Mouse (Mus musculus): Measurements from ENCODE around the gene Arsb. TPM values are rescaled to one million over a fixed set of nuclear protein-coding genes. Genes with fewer than 3 reads are reported as not detected.

Arsb gene
- polyA plus RNA-seq, 1 experiment from 2014 or later = 6.8 TPM

DNA sequence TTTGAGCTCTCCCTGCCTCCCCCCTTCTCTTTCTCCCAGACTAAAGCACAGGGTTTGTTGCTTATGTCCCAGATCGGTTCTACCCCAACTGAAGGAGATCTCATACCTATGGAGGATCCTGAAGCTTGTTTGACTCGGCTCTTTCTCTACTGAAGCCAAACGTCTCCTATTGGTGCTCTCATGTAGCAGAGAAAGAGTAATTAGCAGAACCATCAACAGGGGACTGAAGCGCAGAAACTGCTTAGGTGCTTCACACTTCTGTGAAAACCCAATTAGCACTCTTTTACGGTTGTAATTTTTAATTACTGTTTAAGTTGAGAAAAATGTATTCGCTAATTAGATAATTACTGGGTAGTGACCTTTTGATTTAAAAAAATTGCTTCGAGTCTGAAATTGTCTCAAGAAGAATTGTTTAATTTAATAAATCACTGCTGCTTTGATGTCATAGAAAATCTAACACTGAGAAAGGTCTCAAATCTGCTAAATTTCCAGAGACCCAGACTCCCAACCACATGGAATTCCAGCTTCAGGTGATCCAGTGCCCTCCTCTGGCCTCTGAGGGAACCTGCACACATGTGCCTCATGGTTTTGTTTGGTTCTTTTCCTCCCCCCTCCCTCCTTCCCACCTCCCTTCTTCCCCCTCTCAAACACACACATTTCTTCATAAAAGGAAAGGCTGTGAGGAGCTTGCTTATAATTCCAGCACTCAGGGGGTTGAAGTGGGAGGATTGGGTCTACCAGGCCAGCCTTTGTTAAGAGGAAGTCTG, 54.5 kb downstream of the Arsb start:
- Histone ChIP-seq H3K9ac (ENCODE audit: low read length) (no peak overlapping the region), H3K4me3 (ENCODE audit: low read depth, low read length) (no peak overlapping the region), H3K4me2 (ENCODE audit: low read depth, low read length, severe bottlenecking) (no peak overlapping the region), H3K27me3 (ENCODE audit: control insufficient read depth, insufficient read depth, low read length) (no peaks in the 10 kb centered on the region), H3K27ac (ENCODE audit: low read depth, low read length) (no peak overlapping the region), H3K36me3 (ENCODE audit: control insufficient read depth, insufficient read depth, low read length) (no peaks in the 10 kb centered on the region), H3K9me3 (ENCODE audit: control insufficient read depth, low read length) (no peaks in the 10 kb centered on the region), H3K4me1 (replicated peaks; ENCODE audit: control insufficient read depth, insufficient read depth, low read length) (no peaks in the 10 kb centered on the region)
- WGBS = 84% methylated on average over 7 of the region's 7 CpGs
- no peak for ATAC-seq (replicated peaks; ENCODE audit: low FRiP score)
- DNase-seq (ENCODE audit: low spot score) = no peak

DNA sequence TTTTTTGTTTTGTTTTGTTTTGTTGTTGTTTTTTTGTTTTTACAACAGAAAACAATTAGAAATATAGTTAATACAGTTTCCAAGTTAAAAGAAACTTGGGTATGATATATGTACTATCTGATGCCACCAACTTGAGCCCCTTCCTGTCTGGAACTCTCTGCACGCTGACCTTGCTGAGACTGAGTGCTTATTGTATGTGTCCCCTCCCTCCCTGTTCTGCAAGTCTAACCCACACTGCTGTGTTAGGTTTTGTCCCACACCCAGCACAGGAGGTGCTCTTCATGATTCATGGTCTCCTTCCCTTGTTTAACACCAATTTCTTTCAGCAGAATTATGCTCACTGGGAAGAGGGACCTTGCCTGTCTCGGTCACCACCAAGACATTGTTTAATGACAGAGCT, 56.3 kb downstream of the Arsb start:
- no peak for ATAC-seq (replicated peaks; ENCODE audit: low FRiP score)
- Histone ChIP-seq H3K9ac (ENCODE audit: low read length) (no peak overlapping the region), H3K4me2 (ENCODE audit: low read depth, low read length, severe bottlenecking) (no peak overlapping the region), H3K4me3 (ENCODE audit: low read depth, low read length) (no peak overlapping the region), H3K27me3 (ENCODE audit: control insufficient read depth, insufficient read depth, low read length) (no peaks in the 10 kb centered on the region), H3K9me3 (ENCODE audit: control insufficient read depth, low read length) (no peaks in the 10 kb centered on the region), H3K27ac (ENCODE audit: low read depth, low read length) (no peak overlapping the region), H3K4me1 (replicated peaks; ENCODE audit: control insufficient read depth, insufficient read depth, low read length) (no peaks in the 10 kb centered on the region), H3K36me3 (ENCODE audit: control insufficient read depth, insufficient read depth, low read length) (no peaks in the 10 kb centered on the region)
- DNase-seq (ENCODE audit: low spot score) = no peak
- WGBS = 84% methylated on average over 2 of the region's 2 CpGs

DNA sequence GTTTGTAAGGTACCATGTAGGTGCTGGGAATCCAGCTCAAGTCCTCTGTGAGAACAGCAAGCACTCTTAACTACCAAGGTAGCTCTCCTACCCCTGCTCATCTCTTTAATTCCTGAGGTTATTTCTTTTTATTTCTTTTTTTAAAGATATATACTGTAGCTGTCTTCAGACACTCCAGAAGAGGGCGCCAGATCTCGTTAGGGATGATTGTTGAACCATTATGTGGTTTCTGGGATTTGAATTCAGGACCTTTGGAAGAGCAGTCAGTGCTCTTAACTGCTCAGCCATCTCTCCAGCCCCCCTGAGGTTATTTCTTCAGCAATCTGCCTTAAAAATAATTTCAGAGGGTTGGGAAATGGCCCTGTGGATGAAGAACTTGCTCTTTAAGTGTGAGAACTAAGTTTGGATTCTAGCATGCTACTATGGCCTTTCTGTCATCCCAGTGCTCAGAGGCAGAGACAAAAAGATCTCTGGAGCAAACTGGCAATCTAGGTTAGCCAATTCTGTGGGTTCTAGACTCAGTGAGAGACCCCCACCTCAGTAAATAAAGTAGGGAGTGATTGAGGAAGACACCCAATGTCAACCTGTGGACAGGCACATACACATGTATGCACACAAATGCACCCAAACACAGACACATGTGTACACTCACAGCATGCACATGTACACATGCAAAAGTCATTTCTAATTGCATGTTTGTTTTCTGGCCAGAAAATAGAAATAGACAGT, 58.3 kb downstream of the Arsb start:
- H3K9me3 ChIP-seq (ENCODE audit: control insufficient read depth, low read length) = no peaks in the 10 kb centered on the region
- 51% methylated on average over 2 of the region's 2 CpGs for WGBS
- DNase-seq (ENCODE audit: low spot score) (no peak), ATAC-seq (replicated peaks; ENCODE audit: low FRiP score) (no peak)
- no peaks in the 10 kb centered on the region for H3K4me1 ChIP-seq (replicated peaks; ENCODE audit: control insufficient read depth, insufficient read depth, low read length)
- H3K9ac ChIP-seq (ENCODE audit: low read length) = no peak overlapping the region
- H3K36me3 ChIP-seq (ENCODE audit: control insufficient read depth, insufficient read depth, low read length) = no peaks in the 10 kb centered on the region
- H3K27ac ChIP-seq (ENCODE audit: low read depth, low read length) = no peak overlapping the region
- H3K4me2 ChIP-seq (ENCODE audit: low read depth, low read length, severe bottlenecking) = no peak overlapping the region
- no peaks in the 10 kb centered on the region for H3K27me3 ChIP-seq (ENCODE audit: control insufficient read depth, insufficient read depth, low read length)
- no peak overlapping the region for H3K4me3 ChIP-seq (ENCODE audit: low read depth, low read length)

DNA sequence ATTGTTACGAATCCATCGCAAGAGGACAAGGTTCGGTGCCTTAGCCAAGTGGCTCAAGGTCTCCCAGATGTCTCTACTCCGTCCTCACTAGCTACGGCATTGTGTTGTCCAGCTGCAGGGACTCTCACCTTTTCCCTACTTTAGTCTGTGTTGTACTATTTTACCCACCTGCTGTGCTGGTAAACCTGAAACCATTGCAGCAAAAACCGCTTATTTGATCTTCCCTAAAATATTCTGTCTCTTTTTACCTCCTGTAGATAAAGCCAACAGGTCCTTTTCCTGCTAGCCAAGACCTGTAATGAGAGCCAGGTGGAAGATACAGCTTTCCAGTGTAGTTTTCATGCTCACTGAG, 58.8 kb downstream of the Arsb start:
- Histone ChIP-seq H3K9me3 (ENCODE audit: control insufficient read depth, low read length) (no peaks in the 10 kb centered on the region), H3K36me3 (ENCODE audit: control insufficient read depth, insufficient read depth, low read length) (no peaks in the 10 kb centered on the region), H3K4me1 (replicated peaks; ENCODE audit: control insufficient read depth, insufficient read depth, low read length) (no peaks in the 10 kb centered on the region), H3K4me3 (ENCODE audit: low read depth, low read length) (no peak overlapping the region), H3K27ac (ENCODE audit: low read depth, low read length) (no peak overlapping the region), H3K27me3 (ENCODE audit: control insufficient read depth, insufficient read depth, low read length) (no peaks in the 10 kb centered on the region), H3K4me2 (ENCODE audit: low read depth, low read length, severe bottlenecking) (no peak overlapping the region), H3K9ac (ENCODE audit: low read length) (no peak overlapping the region)
- WGBS = 82% methylated on average over 6 of the region's 6 CpGs
- DNase-seq (ENCODE audit: low spot score) (no peak), ATAC-seq (replicated peaks; ENCODE audit: low FRiP score) (no peak)

DNA sequence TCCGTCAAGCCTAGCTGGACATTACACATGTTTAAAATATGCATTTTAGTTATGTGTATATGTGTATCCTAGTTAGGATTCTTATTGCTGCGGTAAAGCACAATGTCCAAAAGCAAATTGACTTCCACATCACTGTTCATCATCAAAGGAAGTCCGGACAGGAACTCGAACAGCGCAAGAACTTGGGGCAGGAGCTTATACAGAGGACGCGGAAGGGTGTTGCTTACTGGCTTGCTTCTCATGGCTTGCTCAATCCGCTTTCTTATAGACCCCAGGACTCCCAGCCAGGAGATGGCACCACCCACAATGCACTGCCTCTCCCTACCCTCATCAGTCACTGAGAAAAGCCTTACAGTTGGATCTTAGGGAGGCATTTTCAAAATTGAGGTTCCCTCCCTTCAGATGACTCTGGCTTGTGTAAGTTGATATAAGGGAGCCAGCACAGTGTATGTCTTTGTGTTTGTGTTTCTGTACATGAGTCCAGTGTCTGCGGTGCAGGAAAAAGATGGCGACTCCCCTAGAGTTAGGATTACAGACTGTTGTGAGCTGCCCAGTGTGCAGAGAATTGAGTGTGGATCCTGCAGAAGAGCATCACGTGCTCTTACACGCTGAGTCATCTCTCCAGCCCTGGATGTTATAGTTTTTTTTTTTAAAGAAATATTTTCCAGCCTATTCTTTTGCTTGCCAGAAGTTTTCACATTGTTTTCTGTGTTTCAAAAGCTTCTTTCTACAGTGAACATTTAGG, 66.2 kb downstream of the Arsb start:
- H3K27ac ChIP-seq (ENCODE audit: low read depth, low read length) = no peak overlapping the region
- H3K4me1 ChIP-seq (replicated peaks; ENCODE audit: control insufficient read depth, insufficient read depth, low read length) = peaks cover 5% of the 10 kb centered on the region
- no peak for ATAC-seq (replicated peaks; ENCODE audit: low FRiP score)
- H3K27me3 ChIP-seq (ENCODE audit: control insufficient read depth, insufficient read depth, low read length) = no peaks in the 10 kb centered on the region
- H3K9me3 ChIP-seq (ENCODE audit: control insufficient read depth, low read length) = no peaks in the 10 kb centered on the region
- 86% methylated on average over 12 of the region's 12 CpGs for WGBS
- H3K9ac ChIP-seq (ENCODE audit: low read length) = no peak overlapping the region
- no peaks in the 10 kb centered on the region for H3K36me3 ChIP-seq (ENCODE audit: control insufficient read depth, insufficient read depth, low read length)
- H3K4me3 ChIP-seq (ENCODE audit: low read depth, low read length) = no peak overlapping the region
- no peak for DNase-seq (ENCODE audit: low spot score)
- no peak overlapping the region for H3K4me2 ChIP-seq (ENCODE audit: low read depth, low read length, severe bottlenecking)

DNA sequence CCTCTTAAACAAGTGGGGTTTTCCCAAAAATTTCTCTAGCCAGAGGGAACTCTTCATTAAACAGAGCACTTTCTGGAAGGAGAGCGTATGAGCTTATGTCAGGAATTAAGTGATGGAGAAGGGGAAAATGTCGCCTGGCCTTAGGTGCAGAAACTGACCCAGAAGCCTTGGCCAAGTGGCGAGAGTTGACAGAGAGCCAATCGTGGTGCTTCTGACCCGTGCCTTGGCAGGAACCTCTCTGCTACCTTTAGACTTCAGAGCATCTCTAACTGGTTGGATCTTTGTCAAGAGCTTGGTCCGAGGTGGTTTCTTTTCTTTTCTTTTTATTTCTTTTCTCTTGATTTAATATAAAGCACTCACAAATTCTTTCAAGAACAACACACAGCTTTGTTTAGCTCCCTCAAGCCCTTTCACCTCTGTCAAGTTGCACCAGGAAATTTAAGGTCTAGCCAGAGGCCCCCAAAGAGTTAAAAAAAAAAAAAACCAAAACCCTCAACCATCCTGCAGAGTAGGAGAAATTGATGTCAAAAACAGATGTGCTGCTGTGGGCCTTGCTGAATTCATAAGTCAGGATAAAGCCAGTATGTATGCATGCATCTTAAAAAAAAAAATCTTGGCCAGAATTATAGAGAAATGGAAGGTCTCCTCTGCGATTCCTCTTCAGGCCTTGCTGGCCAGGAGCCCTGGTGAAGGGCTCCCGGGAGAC, 67.2 kb downstream of the Arsb start:
- no peak overlapping the region for H3K4me2 ChIP-seq (ENCODE audit: low read depth, low read length, severe bottlenecking)
- ATAC-seq (replicated peaks; ENCODE audit: low FRiP score) = no peak
- no peaks in the 10 kb centered on the region for H3K27me3 ChIP-seq (ENCODE audit: control insufficient read depth, insufficient read depth, low read length)
- no peak overlapping the region for H3K9ac ChIP-seq (ENCODE audit: low read length)
- no peaks in the 10 kb centered on the region for H3K36me3 ChIP-seq (ENCODE audit: control insufficient read depth, insufficient read depth, low read length)
- peaks cover 5% of the 10 kb centered on the region for H3K4me1 ChIP-seq (replicated peaks; ENCODE audit: control insufficient read depth, insufficient read depth, low read length)
- DNase-seq (ENCODE audit: low spot score) = no peak
- H3K9me3 ChIP-seq (ENCODE audit: control insufficient read depth, low read length) = no peaks in the 10 kb centered on the region
- H3K4me3 ChIP-seq (ENCODE audit: low read depth, low read length) = no peak overlapping the region
- 50% methylated on average over 8 of the region's 8 CpGs for WGBS
- peak overlapping the region; percentile 73 for H3K27ac ChIP-seq (ENCODE audit: low read depth, low read length)

DNA sequence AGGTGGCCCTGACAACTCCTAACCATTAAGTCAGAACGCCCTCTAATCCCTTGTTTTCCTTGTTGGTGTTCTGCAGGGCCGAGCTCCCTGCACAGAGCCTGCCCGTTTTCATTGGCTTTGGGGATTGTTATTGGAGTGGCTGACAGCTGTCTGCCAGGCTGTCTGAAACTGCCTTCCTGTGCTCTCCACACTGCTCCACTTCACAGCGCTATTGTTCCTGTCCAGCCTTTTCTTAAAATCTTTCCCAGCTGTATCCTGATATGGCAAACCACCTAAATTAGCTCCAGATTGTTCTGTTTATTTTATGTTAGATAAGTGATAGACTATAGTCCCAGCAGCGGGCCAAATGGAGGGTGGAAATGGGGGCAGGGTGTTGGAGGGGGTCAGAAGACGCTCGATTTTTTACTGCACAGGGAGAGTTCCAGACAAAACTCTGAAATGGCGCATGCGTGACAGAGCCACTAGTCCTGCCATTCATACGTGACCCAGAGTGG, 67.8 kb downstream of the Arsb start:
- H3K4me2 ChIP-seq (ENCODE audit: low read depth, low read length, severe bottlenecking) = no peak overlapping the region
- 31% methylated on average over 10 of the region's 10 CpGs for WGBS
- no peak overlapping the region for H3K4me3 ChIP-seq (ENCODE audit: low read depth, low read length)
- peaks cover 5% of the 10 kb centered on the region for H3K4me1 ChIP-seq (replicated peaks; ENCODE audit: control insufficient read depth, insufficient read depth, low read length)
- peak; percentile 84 for ATAC-seq (replicated peaks; ENCODE audit: low FRiP score)
- H3K9me3 ChIP-seq (ENCODE audit: control insufficient read depth, low read length) = no peaks in the 10 kb centered on the region
- DNase-seq (ENCODE audit: low spot score) = peak; percentile 69
- peak overlapping the region; percentile 73 for H3K27ac ChIP-seq (ENCODE audit: low read depth, low read length)
- H3K27me3 ChIP-seq (ENCODE audit: control insufficient read depth, insufficient read depth, low read length) = no peaks in the 10 kb centered on the region
- H3K36me3 ChIP-seq (ENCODE audit: control insufficient read depth, insufficient read depth, low read length) = no peaks in the 10 kb centered on the region
- H3K9ac ChIP-seq (ENCODE audit: low read length) = no peak overlapping the region

DNA sequence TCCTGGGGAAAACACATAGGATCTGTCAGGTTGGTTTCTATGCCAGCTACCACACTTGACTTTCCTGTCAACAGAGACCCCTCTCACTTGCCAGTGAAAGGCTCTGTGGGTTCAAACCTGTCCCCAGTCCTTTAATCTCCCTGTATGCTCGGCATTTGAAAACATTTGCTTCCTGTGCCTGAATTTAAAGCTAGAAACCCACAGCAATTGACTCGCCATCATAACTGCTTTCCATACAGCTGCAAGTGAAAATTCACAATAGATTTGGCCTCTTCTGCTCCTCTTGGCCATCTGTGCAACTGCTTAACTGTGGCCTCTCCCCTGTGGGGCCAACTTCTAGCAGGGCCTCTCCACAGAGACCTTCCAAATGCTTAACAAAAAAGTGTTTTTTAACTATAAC, 68.3 kb downstream of the Arsb start:
- no peak overlapping the region for H3K4me2 ChIP-seq (ENCODE audit: low read depth, low read length, severe bottlenecking)
- ATAC-seq (replicated peaks; ENCODE audit: low FRiP score) (no peak), DNase-seq (ENCODE audit: low spot score) (no peak)
- 42% methylated on average over 2 of the region's 2 CpGs for WGBS
- no peaks in the 10 kb centered on the region for H3K27me3 ChIP-seq (ENCODE audit: control insufficient read depth, insufficient read depth, low read length)
- peaks cover 5% of the 10 kb centered on the region for H3K4me1 ChIP-seq (replicated peaks; ENCODE audit: control insufficient read depth, insufficient read depth, low read length)
- H3K9me3 ChIP-seq (ENCODE audit: control insufficient read depth, low read length) = no peaks in the 10 kb centered on the region
- H3K4me3 ChIP-seq (ENCODE audit: low read depth, low read length) = no peak overlapping the region
- H3K9ac ChIP-seq (ENCODE audit: low read length) = no peak overlapping the region
- H3K36me3 ChIP-seq (ENCODE audit: control insufficient read depth, insufficient read depth, low read length) = no peaks in the 10 kb centered on the region
- peak overlapping the region; percentile 73 for H3K27ac ChIP-seq (ENCODE audit: low read depth, low read length)

Data from forebrain, embryonic 11.5 days (tissue).